In genomic region chr11:105293901-105294494, GRCm38 (mm10) we compare ENCODE assay signal across 8 mouse cellular contexts. TPM values are rescaled to one million over a fixed set of nuclear protein-coding genes. Genes with fewer than 3 reads are reported as not detected.
DNase-seq lines count a peak whose midpoint lies in the region; ATAC-seq and TF ChIP-seq lines count a peak whose summit lies in the region.

No protein-coding gene starts in this region.

- 0 out of 2 replicates have a peak, but pooled peaks cover 8% of the 10 kb centered on the region for H3K27me3 ChIP-seq in forebrain, embryonic 10.5 days (ENCODE audit: poor library complexity, severe bottlenecking)
- H3K27me3 ChIP-seq in hindbrain, embryonic 15.5 days: 0 out of 2 replicates have a peak, but pooled peaks cover 8% of the 10 kb centered on the region
- 0 out of 2 replicates have a peak, but pooled peaks cover 10% of the 10 kb centered on the region for H3K27me3 ChIP-seq in midbrain, postnatal 0 days (ENCODE audit: insufficient read depth, low read length)

- peak overlapping the region; percentile 76 for H3K4me3 ChIP-seq in forebrain, embryonic 10.5 days
- peak overlapping the region; percentile 52 for H3K4me3 ChIP-seq in hindbrain, embryonic 15.5 days
- no peak overlapping the region for H3K4me3 ChIP-seq in midbrain, postnatal 0 days (ENCODE audit: low read depth, low read length)

- no peak for TF ChIP-seq CTCF in midbrain, postnatal 0 days (IDR thresholded peaks at IDR 0.05)

- no peaks in the 10 kb centered on the region for H3K9me3 ChIP-seq in forebrain, embryonic 10.5 days
- H3K9me3 ChIP-seq in hindbrain, embryonic 15.5 days: no peaks in the 10 kb centered on the region
- no peaks in the 10 kb centered on the region for H3K9me3 ChIP-seq in midbrain, postnatal 0 days (ENCODE audit: low read length)

- peaks cover 69% of the 10 kb centered on the region for H3K4me1 ChIP-seq in forebrain, embryonic 10.5 days
- H3K4me1 ChIP-seq in hindbrain, embryonic 15.5 days (replicated peaks): peaks cover 27% of the 10 kb centered on the region
- 0 out of 2 replicates have a peak, but pooled peaks cover 6% of the 10 kb centered on the region for H3K4me1 ChIP-seq in midbrain, postnatal 0 days (ENCODE audit: insufficient read depth, low read length)

- H3K27ac ChIP-seq in forebrain, embryonic 10.5 days: peak overlapping the region; percentile 98
- H3K27ac ChIP-seq in hindbrain, embryonic 15.5 days (replicated peaks): peak overlapping the region; percentile 17; the same call in 1 of the 2 replicates
- no peak overlapping the region for H3K27ac ChIP-seq in midbrain, postnatal 0 days (ENCODE audit: low read depth, low read length)

- DNase-seq in heart, adult 18-20 months: peak; percentile 55 to 65
- DNase-seq in heart, postnatal 25 days (ENCODE audit: low spot score): no peak
- DNase-seq in forebrain, embryonic 10.5 days (ENCODE audit: extremely low spot score, low spot score): no peak
- DNase-seq in midbrain, postnatal 0 days (ENCODE audit: low spot score): peak; percentile 14
- DNase-seq in left cerebral cortex, adult 9 months (ENCODE audit: low spot score in 2 of 2): no peak

- no peak overlapping the region for H3K9ac ChIP-seq in hindbrain, embryonic 15.5 days
- H3K9ac ChIP-seq in midbrain, postnatal 0 days (replicated peaks; ENCODE audit: low read length, poor library complexity, severe bottlenecking): no peak overlapping the region

- ATAC-seq in hindbrain, embryonic 15.5 days (ENCODE audit: low FRiP score, low read depth): no peak
- no peak for ATAC-seq in midbrain, postnatal 0 days (ENCODE audit: low FRiP score)
- ATAC-seq in CD4-positive, CD25-positive, alpha-beta regulatory T cell, adult 4 months: no peak
- ATAC-seq in megakaryocyte, adult 5-6 weeks (ENCODE audit: poor library complexity, severe bottlenecking): no peak

- H3K4me2 ChIP-seq in hindbrain, embryonic 15.5 days: peak overlapping the region; percentile 97
- no peak overlapping the region for H3K4me2 ChIP-seq in midbrain, postnatal 0 days (ENCODE audit: low read depth, low read length, poor library complexity, severe bottlenecking)

- intact Hi-C loops in heart, postnatal 25 days (cut with DNase I): no loop called here

- H3K36me3 ChIP-seq in forebrain, embryonic 10.5 days (replicated peaks): peaks cover 43% of the 10 kb centered on the region
- peaks cover 4% of the 10 kb centered on the region; the same call in 1 of the 2 replicates for H3K36me3 ChIP-seq in hindbrain, embryonic 15.5 days
- no peaks in the 10 kb centered on the region for H3K36me3 ChIP-seq in midbrain, postnatal 0 days (ENCODE audit: insufficient read depth, low read length)

- WGBS in forebrain, embryonic 10.5 days: 2% methylated on average over 9 of the region's 9 CpGs
- WGBS in hindbrain, embryonic 15.5 days: 3% methylated on average over 9 of the region's 9 CpGs
- 10% methylated on average over 9 of the region's 9 CpGs for WGBS in midbrain, postnatal 0 days

RNA-seq across cellular contexts. Expression of gene Mrc2, which starts 1.6 kb away (rescaled TPM):
- total RNA-seq in heart, adult 18-20 months (2021): 10 to 100 TPM; 10.8 to 11.7 TPM
- total RNA-seq in heart, postnatal 25 days (2021): 10 to 100 TPM; 20.9 to 23.4 TPM
- 19.1 and 20.4 TPM in 2 replicates for polyA plus RNA-seq in forebrain, embryonic 10.5 days (2016; fragmentation: Nextera tagmentation; extraction: Ambion mirVana)
- 5.8 and 6.3 TPM in 2 replicates for polyA plus RNA-seq in hindbrain, embryonic 15.5 days (2015; fragmentation: Nextera tagmentation; extraction: Ambion mirVana)
- total RNA-seq in midbrain, postnatal 0 days (2014; rRNA removed): 16.8 and 20.5 TPM in 2 replicates
- polyA plus RNA-seq in midbrain, postnatal 0 days (2015; fragmentation: Nextera tagmentation; extraction: Ambion mirVana): 3.4 TPM in 2 replicates
- not detected for polyA plus RNA-seq in CD4-positive, CD25-positive, alpha-beta regulatory T cell, adult 4 months (2017; shearing (Covaris generic))
- not detected in 2 replicates for total RNA-seq in megakaryocyte, adult 5-6 weeks (2015)
- total RNA-seq in megakaryocyte, adult 5-6 weeks (2017): 0.11 TPM in 1 of 2 replicates, not detected in the other

Comparison
In these comparisons a context has a peak if more than half of its experiments do, and no peak if none do; other contexts are left out.
1. DNase-seq: peak in heart, adult 18-20 months (2 of 2) and midbrain, postnatal 0 days (single experiment); none in heart, postnatal 25 days (single experiment), forebrain, embryonic 10.5 days (single experiment) and left cerebral cortex, adult 9 months (0 of 2).
2. RNA of gene Mrc2, which starts 1.6 kb away (total RNA-seq): 20.9 to 23.4 TPM in heart, postnatal 25 days, 16.8 to 20.5 TPM in midbrain, postnatal 0 days and 10.8 to 11.7 TPM in heart, adult 18-20 months; 0.11 TPM in megakaryocyte, adult 5-6 weeks; every median in the first group is over 10 times any median in the second.